Mouse (Mus musculus): ENCODE measurements around the gene Cd8a. TPM values are rescaled to one million over a fixed set of nuclear protein-coding genes. Genes with fewer than 3 reads are reported as not detected.
"Not testable (repeated sequence)": the region's sequence is repeated elsewhere in the genome, so short reads cannot be mapped to it uniquely, and the experiment has no call there.

The Cd8a gene
- not detected for total RNA-seq (2022)

- no peak for DNase-seq (ENCODE audit: low spot score in 2 of 2)
These were observed at the start of gene Cd8a for GRCm38 (mm10) chr6:71373249-71373775. Cd8a (plus strand) TSS chr6:71373427.

- no peak for DNase-seq (ENCODE audit: low spot score in 2 of 2)
These were observed 48.4 kb upstream of the Cd8a start for GRCm38 (mm10) chr6:71324816-71325215.

- no peak for DNase-seq (ENCODE audit: low spot score in 2 of 2)
These were observed 43.3 kb upstream of the Cd8a start for GRCm38 (mm10) chr6:71329881-71330280.

- DNase-seq (ENCODE audit: low spot score in 2 of 2): no peak
These were observed 42.7 kb upstream of the Cd8a start for GRCm38 (mm10) chr6:71330486-71330885.

- not testable (repeated sequence) for DNase-seq (ENCODE audit: low spot score in 2 of 2)
These were observed 41.7 kb upstream of the Cd8a start for GRCm38 (mm10) chr6:71331491-71331890.

- DNase-seq (ENCODE audit: low spot score in 2 of 2): no peak
These were observed 40.8 kb upstream of the Cd8a start for GRCm38 (mm10) chr6:71332236-71332965.

GRCm38 (mm10) chr6:71333031-71333430 is 40.2 kb upstream of the Cd8a start:
- DNase-seq (ENCODE audit: low spot score in 2 of 2): no peak

- no peak for DNase-seq (ENCODE audit: low spot score in 2 of 2)
These were observed 39.5 kb upstream of the Cd8a start for GRCm38 (mm10) chr6:71333578-71334273.

- DNase-seq (ENCODE audit: low spot score in 2 of 2): no peak
These were observed 35.6 kb upstream of the Cd8a start for GRCm38 (mm10) chr6:71337666-71338065.

- no peak for DNase-seq (ENCODE audit: low spot score in 2 of 2)
These were observed 34.3 kb upstream of the Cd8a start for GRCm38 (mm10) chr6:71338941-71339340.

- DNase-seq (ENCODE audit: low spot score in 2 of 2): no peak
These were observed 33.9 kb upstream of the Cd8a start for GRCm38 (mm10) chr6:71339351-71339750.

- DNase-seq (ENCODE audit: low spot score in 2 of 2): no peak
These were observed 32.0 kb upstream of the Cd8a start for GRCm38 (mm10) chr6:71341179-71341578.

GRCm38 (mm10) chr6:71348006-71348405 is 25.2 kb upstream of the Cd8a start:
- no peak for DNase-seq (ENCODE audit: low spot score in 2 of 2)

GRCm38 (mm10) chr6:71351201-71351600 is 22.0 kb upstream of the Cd8a start:
- no peak for DNase-seq (ENCODE audit: low spot score in 2 of 2)

- no peak for DNase-seq (ENCODE audit: low spot score in 2 of 2)
These were observed 21.0 kb upstream of the Cd8a start for GRCm38 (mm10) chr6:71352201-71352600.

- no peak for DNase-seq (ENCODE audit: low spot score in 2 of 2)
These were observed 20.3 kb upstream of the Cd8a start for GRCm38 (mm10) chr6:71352866-71353427.

GRCm38 (mm10) chr6:71353722-71354121 is 19.5 kb upstream of the Cd8a start:
- DNase-seq (ENCODE audit: low spot score in 2 of 2): no peak

GRCm38 (mm10) chr6:71357493-71357892 is 15.7 kb upstream of the Cd8a start:
- DNase-seq (ENCODE audit: low spot score in 2 of 2): no peak

GRCm38 (mm10) chr6:71360221-71360620 is 13.0 kb upstream of the Cd8a start:
- no peak for DNase-seq (ENCODE audit: low spot score in 2 of 2)

GRCm38 (mm10) chr6:71360751-71361150 is 12.5 kb upstream of the Cd8a start:
- no peak for DNase-seq (ENCODE audit: low spot score in 2 of 2)

GRCm38 (mm10) chr6:71361156-71361670 is 12.0 kb upstream of the Cd8a start:
- no peak for DNase-seq (ENCODE audit: low spot score in 2 of 2)

GRCm38 (mm10) chr6:71363995-71364394 is 9.2 kb upstream of the Cd8a start:
- no peak for DNase-seq (ENCODE audit: low spot score in 2 of 2)
